Mouse (Mus musculus): ENCODE data around the gene Sdhb. TPM values are rescaled to one million over a fixed set of nuclear protein-coding genes. Genes with fewer than 3 reads are reported as not detected.
A peak's percentile ranks its signal among the peaks of the same experiment; 100 is the strongest.

Gene Sdhb
- total and polyA plus RNA-seq, 2 experiments from 2014 or later: 194 to 529 TPM

DNA sequence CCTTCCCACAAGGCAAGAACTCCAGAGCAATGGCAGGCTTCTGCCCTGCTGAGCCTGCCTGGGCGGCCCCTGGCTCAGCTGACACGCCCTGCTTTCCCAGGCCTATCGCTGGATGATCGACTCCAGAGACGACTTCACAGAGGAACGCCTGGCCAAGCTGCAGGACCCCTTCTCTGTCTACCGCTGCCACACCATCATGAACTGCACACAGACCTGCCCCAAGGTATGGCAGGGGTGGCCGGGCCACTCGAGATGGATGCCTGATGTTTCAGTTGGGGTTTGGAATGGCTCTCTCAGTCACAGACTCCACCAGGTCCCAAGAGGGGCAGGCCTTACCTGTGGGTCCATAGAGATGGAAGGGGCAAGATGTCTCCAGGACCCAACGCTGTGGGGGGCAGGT is 16.3 kb downstream of the Sdhb start:
- Histone ChIP-seq H3K4me1 (ENCODE audit: insufficient read depth, low read length) (no peaks in the 10 kb centered on the region), H3K27me3 (ENCODE audit: insufficient read depth, low read length) (no peaks in the 10 kb centered on the region), H3K4me3 (ENCODE audit: low read depth, low read length) (no peak overlapping the region), H3K27ac (ENCODE audit: low read depth, low read length) (no peak overlapping the region), H3K9me3 (ENCODE audit: low read length) (no peaks in the 10 kb centered on the region), H3K4me2 (ENCODE audit: low read depth, low read length, poor library complexity, severe bottlenecking) (no peak overlapping the region), H3K36me3 (ENCODE audit: insufficient read depth, low read length) (peaks cover 65% of the 10 kb centered on the region), H3K9ac (replicated peaks; ENCODE audit: low read length, poor library complexity, severe bottlenecking) (no peak overlapping the region)
- WGBS: 91% methylated on average over 10 of the region's 10 CpGs
- TF ChIP-seq CTCF (IDR thresholded peaks at IDR 0.05): no peak
- no peak for DNase-seq (ENCODE audit: low spot score)
- no peak for ATAC-seq (ENCODE audit: low FRiP score)

DNA sequence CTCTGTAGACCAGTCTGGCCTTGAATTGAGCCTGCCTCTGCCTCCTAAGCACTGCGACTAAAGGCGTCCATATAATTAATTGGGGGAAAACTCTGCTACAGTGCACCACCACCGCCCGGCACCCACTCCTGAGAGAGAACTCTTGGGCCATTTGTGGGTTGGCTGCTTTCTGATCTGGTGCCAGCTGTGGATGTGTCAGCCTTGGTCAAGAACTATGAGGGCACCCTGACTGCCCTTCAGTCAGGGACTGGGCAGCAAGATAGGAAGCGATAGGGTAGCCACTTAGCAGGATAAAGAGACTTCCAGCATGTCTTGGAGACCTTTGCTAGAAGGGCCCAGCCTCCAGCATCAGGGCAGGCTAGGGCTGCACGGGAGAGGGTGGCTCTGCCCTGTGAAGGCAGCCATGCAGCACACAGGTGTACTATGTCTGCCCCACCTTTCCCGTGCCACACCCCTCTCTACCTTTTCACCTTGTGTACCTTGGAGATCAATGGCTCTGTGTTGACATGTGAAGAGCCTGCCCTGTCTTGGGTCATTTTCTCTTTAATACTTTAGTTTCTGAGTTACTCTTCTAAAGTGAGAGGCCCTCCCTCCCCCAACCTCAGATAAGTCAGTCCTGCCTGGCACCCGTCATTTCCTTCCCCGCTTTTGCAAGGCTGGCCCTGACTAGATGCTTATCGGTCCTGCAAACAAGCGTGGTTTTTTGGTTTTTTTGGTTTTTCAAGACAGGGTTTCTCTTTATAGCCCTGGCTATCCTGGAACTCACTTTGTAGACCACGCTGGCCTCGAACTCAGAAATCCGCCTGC is 17.1 kb downstream of the Sdhb start:
- Histone ChIP-seq H3K4me3 (ENCODE audit: low read depth, low read length) (no peak overlapping the region), H3K4me2 (ENCODE audit: low read depth, low read length, poor library complexity, severe bottlenecking) (no peak overlapping the region), H3K9ac (replicated peaks; ENCODE audit: low read length, poor library complexity, severe bottlenecking) (no peak overlapping the region), H3K27ac (ENCODE audit: low read depth, low read length) (no peak overlapping the region), H3K36me3 (ENCODE audit: insufficient read depth, low read length) (peaks cover 57% of the 10 kb centered on the region), H3K4me1 (ENCODE audit: insufficient read depth, low read length) (no peaks in the 10 kb centered on the region), H3K9me3 (ENCODE audit: low read length) (no peaks in the 10 kb centered on the region), H3K27me3 (ENCODE audit: insufficient read depth, low read length) (no peaks in the 10 kb centered on the region)
- 94% methylated on average over 14 of the region's 14 CpGs for WGBS
- DNase-seq (ENCODE audit: low spot score) (no peak), ATAC-seq (ENCODE audit: low FRiP score) (no peak)
- no peak for TF ChIP-seq CTCF (IDR thresholded peaks at IDR 0.05)

DNA sequence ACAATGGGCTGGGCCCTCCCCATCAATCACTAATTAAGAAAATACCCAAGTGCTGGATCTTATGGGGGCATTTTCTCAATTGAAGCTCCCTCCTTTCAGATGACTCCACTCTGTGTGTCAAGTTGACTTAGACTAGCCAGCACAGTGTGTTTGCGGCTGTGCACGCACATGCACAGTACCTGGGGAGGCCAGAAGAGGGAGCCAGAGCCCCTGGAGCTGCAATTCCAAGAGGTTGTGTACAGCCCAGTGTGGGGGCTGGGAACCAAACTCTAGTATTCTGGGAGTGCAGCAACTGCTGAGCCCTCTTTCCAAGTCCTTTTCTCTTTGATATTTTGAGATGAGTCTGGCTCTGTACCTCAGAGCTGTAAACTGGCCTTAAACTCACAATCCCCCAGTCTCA is 20.6 kb downstream of the Sdhb start:
- no peak for ATAC-seq (ENCODE audit: low FRiP score)
- Histone ChIP-seq H3K9me3 (ENCODE audit: low read length) (no peaks in the 10 kb centered on the region), H3K4me1 (ENCODE audit: insufficient read depth, low read length) (no peaks in the 10 kb centered on the region), H3K27me3 (ENCODE audit: insufficient read depth, low read length) (no peaks in the 10 kb centered on the region), H3K4me3 (ENCODE audit: low read depth, low read length) (no peak overlapping the region), H3K4me2 (ENCODE audit: low read depth, low read length, poor library complexity, severe bottlenecking) (no peak overlapping the region), H3K36me3 (ENCODE audit: insufficient read depth, low read length) (peaks cover 27% of the 10 kb centered on the region), H3K27ac (ENCODE audit: low read depth, low read length) (no peak overlapping the region), H3K9ac (replicated peaks; ENCODE audit: low read length, poor library complexity, severe bottlenecking) (no peak overlapping the region)
- DNase-seq (ENCODE audit: low spot score): no peak
- TF ChIP-seq CTCF (IDR thresholded peaks at IDR 0.05): peak; percentile 47
- WGBS: 98% methylated on average over 2 of the region's 2 CpGs

DNA sequence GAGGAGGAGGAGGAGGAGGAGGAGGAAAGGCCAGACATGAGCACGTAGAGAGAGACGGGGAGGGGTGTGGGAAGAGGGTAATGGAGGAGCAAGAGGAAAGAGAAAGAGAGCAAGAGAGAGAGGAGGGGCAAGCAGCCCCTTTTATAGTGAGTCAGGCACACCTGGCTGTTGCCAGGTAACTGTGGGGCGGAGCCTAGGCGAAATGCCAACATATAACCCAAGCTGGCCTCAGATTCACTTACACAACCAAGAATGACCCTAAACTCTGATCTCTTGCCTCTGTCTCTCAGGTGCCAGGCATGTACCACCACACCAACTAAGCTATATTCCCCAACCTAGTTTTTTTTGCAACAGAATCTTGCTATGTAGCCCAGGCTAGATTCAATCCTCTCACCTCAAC is 21.8 kb downstream of the Sdhb start:
- peak overlapping the region; percentile 51 for H3K27ac ChIP-seq (ENCODE audit: low read depth, low read length)
- H3K9ac ChIP-seq (replicated peaks; ENCODE audit: low read length, poor library complexity, severe bottlenecking): no peak overlapping the region
- no peak overlapping the region for H3K4me2 ChIP-seq (ENCODE audit: low read depth, low read length, poor library complexity, severe bottlenecking)
- DNase-seq (ENCODE audit: low spot score) (no peak), ATAC-seq (ENCODE audit: low FRiP score) (no peak)
- no peaks in the 10 kb centered on the region for H3K27me3 ChIP-seq (ENCODE audit: insufficient read depth, low read length)
- no peaks in the 10 kb centered on the region for H3K4me1 ChIP-seq (ENCODE audit: insufficient read depth, low read length)
- TF ChIP-seq CTCF (IDR thresholded peaks at IDR 0.05): no peak
- no peak overlapping the region for H3K4me3 ChIP-seq (ENCODE audit: low read depth, low read length)
- H3K9me3 ChIP-seq (ENCODE audit: low read length): no peaks in the 10 kb centered on the region
- WGBS: 54% methylated on average over 4 of the region's 4 CpGs
- peaks cover 20% of the 10 kb centered on the region for H3K36me3 ChIP-seq (ENCODE audit: insufficient read depth, low read length)

DNA sequence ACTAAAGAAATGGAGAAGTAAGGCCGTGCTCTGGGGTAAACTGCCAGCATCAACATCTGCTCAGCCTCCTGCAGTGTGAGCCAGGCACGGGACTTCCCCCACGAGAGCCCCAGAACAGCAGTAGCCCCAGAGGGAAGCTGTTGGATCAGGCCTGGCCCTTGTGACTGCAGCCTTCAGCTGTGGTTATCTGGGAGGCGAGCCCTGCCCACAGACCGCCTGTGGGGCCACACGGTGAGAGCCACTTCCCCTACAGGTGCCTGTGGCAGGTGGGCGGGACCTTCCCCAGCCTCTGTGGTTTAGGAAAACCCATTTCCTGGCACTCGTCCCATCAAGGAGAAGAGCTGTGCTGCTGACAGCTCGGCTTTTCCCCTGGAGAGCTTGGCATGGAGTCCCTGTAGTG is 22.4 kb downstream of the Sdhb start:
- WGBS: 15% methylated on average over 9 of the region's 9 CpGs
- peak overlapping the region; percentile 51 for H3K27ac ChIP-seq (ENCODE audit: low read depth, low read length)
- ATAC-seq (ENCODE audit: low FRiP score) (no peak), DNase-seq (ENCODE audit: low spot score) (no peak)
- peaks cover 18% of the 10 kb centered on the region for H3K36me3 ChIP-seq (ENCODE audit: insufficient read depth, low read length)
- no peaks in the 10 kb centered on the region for H3K4me1 ChIP-seq (ENCODE audit: insufficient read depth, low read length)
- no peak overlapping the region for H3K4me2 ChIP-seq (ENCODE audit: low read depth, low read length, poor library complexity, severe bottlenecking)
- H3K9me3 ChIP-seq (ENCODE audit: low read length): no peaks in the 10 kb centered on the region
- no peak overlapping the region for H3K9ac ChIP-seq (replicated peaks; ENCODE audit: low read length, poor library complexity, severe bottlenecking)
- no peak overlapping the region for H3K4me3 ChIP-seq (ENCODE audit: low read depth, low read length)
- TF ChIP-seq CTCF (IDR thresholded peaks at IDR 0.05): no peak
- no peaks in the 10 kb centered on the region for H3K27me3 ChIP-seq (ENCODE audit: insufficient read depth, low read length)

DNA sequence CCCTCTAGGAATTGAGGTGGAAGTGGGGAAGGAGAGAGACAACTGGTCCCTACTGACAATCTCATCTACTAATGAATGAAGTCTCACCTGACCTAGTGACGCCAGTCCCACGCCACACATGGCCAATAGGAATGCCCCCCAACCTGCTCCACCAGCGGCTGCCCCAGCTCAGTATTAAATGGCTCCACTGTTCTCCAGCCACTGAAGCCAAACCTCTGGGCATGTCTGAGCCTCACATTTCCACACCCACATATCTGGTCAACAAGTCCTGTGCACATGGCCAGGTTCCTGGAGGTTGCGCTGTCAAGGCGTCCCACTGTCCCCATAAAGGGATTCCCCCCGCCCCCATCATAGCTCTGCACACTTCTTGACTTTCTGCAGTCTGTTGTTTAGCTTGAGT is 23.5 kb downstream of the Sdhb start:
- ATAC-seq (ENCODE audit: low FRiP score): no peak
- WGBS: 92% methylated on average over 6 of the region's 6 CpGs

More for the DNA sequence above, 23.5 kb downstream of the Sdhb start:
- H3K27ac ChIP-seq (ENCODE audit: low read depth, low read length): no peak overlapping the region
- no peaks in the 10 kb centered on the region for H3K9me3 ChIP-seq (ENCODE audit: low read length)
- TF ChIP-seq CTCF (IDR thresholded peaks at IDR 0.05): no peak
- no peak overlapping the region for H3K9ac ChIP-seq (replicated peaks; ENCODE audit: low read length, poor library complexity, severe bottlenecking)
- H3K27me3 ChIP-seq (ENCODE audit: insufficient read depth, low read length): no peaks in the 10 kb centered on the region
- no peak overlapping the region for H3K4me3 ChIP-seq (ENCODE audit: low read depth, low read length)
- no peak overlapping the region for H3K4me2 ChIP-seq (ENCODE audit: low read depth, low read length, poor library complexity, severe bottlenecking)
- H3K36me3 ChIP-seq (ENCODE audit: insufficient read depth, low read length): peaks cover 8% of the 10 kb centered on the region; the same call in 1 of the 2 replicates
- H3K4me1 ChIP-seq (ENCODE audit: insufficient read depth, low read length): peaks cover 6% of the 10 kb centered on the region; the same call in 1 of the 2 replicates
- DNase-seq (ENCODE audit: low spot score): no peak

Data from midbrain, postnatal 0 days (tissue).